24 mouse cellular contexts compared by ENCODE assay signal in genomic region chr7:116485062-116485601, GRCm38 (mm10). TPM values are rescaled to one million over a fixed set of nuclear protein-coding genes. Genes with fewer than 3 reads are reported as not detected.
DNase-seq lines count a peak whose midpoint lies in the region; ATAC-seq and TF ChIP-seq lines count a peak whose summit lies in the region.
"Had no signal": no experiment of that assay in that cellular context is flagged by ENCODE, and none has a peak within 500 bp of the region (broad histone marks: within the 10 kb centered on the region; RNA-seq: fewer than 3 reads in every experiment).

No protein-coding gene starts in this region.

- no peak overlapping the region for H3K4me2 ChIP-seq in lung, embryonic 15.5 days
- H3K4me2 ChIP-seq in forebrain, embryonic 15.5 days (replicated peaks): no peak overlapping the region
- H3K4me2 ChIP-seq: embryonic facial prominence, embryonic 13.5 days; embryonic facial prominence, embryonic 15.5 days; forebrain, embryonic 12.5 days had no signal

- H3K27me3 ChIP-seq in lung, embryonic 15.5 days: no peaks in the 10 kb centered on the region
- H3K27me3 ChIP-seq in G1E (ENCODE audit: insufficient read depth, low read length) (no peaks in the 10 kb centered on the region), MEL (ENCODE audit: control insufficient read depth in 1 of 2, insufficient read depth in 2 of 2, low read length in 2 of 2) (no peaks in the 10 kb centered on the region)
- no peaks in the 10 kb centered on the region for H3K27me3 ChIP-seq in forebrain, embryonic 15.5 days
- H3K27me3 ChIP-seq: embryonic facial prominence, embryonic 13.5 days; embryonic facial prominence, embryonic 15.5 days; forebrain, embryonic 12.5 days; Patski had no signal

- no peak for TF ChIP-seq RAD21 in MEL (IDR thresholded peaks at IDR 0.05; ENCODE audit: low read depth, low read length)

- 84% methylated on average over 1 of the region's 1 CpGs for WGBS in lung, embryonic 15.5 days
- WGBS in forebrain, embryonic 15.5 days: 58% methylated on average over 1 of the region's 1 CpGs

- no peak for TF ChIP-seq POLR2A in MEL (IDR thresholded peaks at IDR 0.05; ENCODE audit: control insufficient read depth in 1 of 2, insufficient read depth in 1 of 2, low read depth in 1 of 2, low read length in 2 of 2, poor library complexity in 1 of 2)

- TF ChIP-seq EP300 in MEL (IDR thresholded peaks at IDR 0.05; ENCODE audit: low read depth in 1 of 2, low read length in 2 of 2): peak; percentile 61 to 62

- H3K27ac ChIP-seq in lung, embryonic 15.5 days: peak overlapping the region; percentile 47; the same call in 1 of the 2 replicates
- H3K27ac ChIP-seq in MEL (ENCODE audit: control insufficient read depth, low read depth, low read length): no peak overlapping the region
- no peak overlapping the region for H3K27ac ChIP-seq in forebrain, embryonic 15.5 days (replicated peaks)
- H3K27ac ChIP-seq: embryonic facial prominence, embryonic 13.5 days; embryonic facial prominence, embryonic 15.5 days; forebrain, embryonic 10.5 days; forebrain, embryonic 12.5 days had no signal

- no peak for DNase-seq in lung, postnatal 4 days
- no peak for DNase-seq in G1E (ENCODE audit: low spot score)
- peak; percentile 50 for DNase-seq in MEL (ENCODE audit: low read depth, low spot score)
- DNase-seq in T-cell, adult 2 months (ENCODE audit: low spot score): no peak
- DNase-seq: adrenal gland, adult 2 months; adrenal gland, postnatal 10 days; adrenal gland, postnatal 25 days; cerebellum, adult 11 months; cerebellum, adult 18-20 months; cerebellum, adult 8-10 months; cerebellum, adult 9-11 months; cerebellum, postnatal 14 days; cerebellum, postnatal 36 days; embryo, embryonic 11 days; forebrain, postnatal 0 days had no signal

- H3K9me3 ChIP-seq in lung, embryonic 15.5 days: no peaks in the 10 kb centered on the region
- H3K9me3 ChIP-seq in G1E (replicated peaks) (no peaks in the 10 kb centered on the region), MEL (replicated peaks; ENCODE audit: insufficient read depth, low read length) (no peaks in the 10 kb centered on the region)
- no peaks in the 10 kb centered on the region for H3K9me3 ChIP-seq in forebrain, embryonic 15.5 days
- H3K9me3 ChIP-seq: embryonic facial prominence, embryonic 13.5 days; embryonic facial prominence, embryonic 15.5 days; forebrain, embryonic 10.5 days; forebrain, embryonic 12.5 days had no signal

- no peaks in the 10 kb centered on the region for H3K36me3 ChIP-seq in lung, embryonic 15.5 days
- H3K36me3 ChIP-seq in G1E (replicated peaks) (no peaks in the 10 kb centered on the region), MEL (ENCODE audit: control insufficient read depth in 1 of 2, insufficient read depth in 2 of 2, low read length in 2 of 2) (peaks cover 0 to 7% of the 10 kb centered on the region in 2 experiments; a peak in 2 of 4 replicates)
- no peaks in the 10 kb centered on the region for H3K36me3 ChIP-seq in forebrain, embryonic 15.5 days
- H3K36me3 ChIP-seq: embryonic facial prominence, embryonic 13.5 days; embryonic facial prominence, embryonic 15.5 days; forebrain, embryonic 10.5 days; forebrain, embryonic 12.5 days had no signal

- no peak for ATAC-seq in lung, embryonic 15.5 days (ENCODE audit: borderline replicate concordance, extremely low read depth, low FRiP score, low TSS enrichment)
- ATAC-seq in G1E (ENCODE audit: extremely low read depth, insufficient number of reproducible peaks, low FRiP score, poor library complexity, severe bottlenecking): peak; percentile 55; the same call in 1 of the 2 replicates
- ATAC-seq in forebrain, embryonic 15.5 days (replicated peaks): no peak
- ATAC-seq: forebrain, embryonic 14.5 days; forebrain, postnatal 0 days had no signal

- H3K79me2 ChIP-seq in MEL (ENCODE audit: control insufficient read depth, insufficient read depth, low read length, poor library complexity): no peaks in the 10 kb centered on the region

- H3K4me3 ChIP-seq in lung, embryonic 15.5 days: no peak overlapping the region
- no peak overlapping the region for H3K4me3 ChIP-seq in G1E (ENCODE audit: low read depth, low read length)
- no peak overlapping the region for H3K4me3 ChIP-seq in MEL (ENCODE audit: control insufficient read depth in 1 of 2, insufficient read depth in 1 of 2, low read depth in 2 of 2, low read length in 2 of 2)
- H3K4me3 ChIP-seq in forebrain, embryonic 15.5 days: no peak overlapping the region
- H3K4me3 ChIP-seq: embryonic facial prominence, embryonic 13.5 days; embryonic facial prominence, embryonic 15.5 days; erythroblast, embryonic 14.5 days; forebrain, embryonic 10.5 days; forebrain, embryonic 12.5 days had no signal

- H3K4me1 ChIP-seq in lung, embryonic 15.5 days: 0 out of 2 replicates have a peak, but pooled peaks cover 5% of the 10 kb centered on the region
- peaks cover 11% of the 10 kb centered on the region for H3K4me1 ChIP-seq in G1E (ENCODE audit: insufficient read depth, low read depth, low read length)
- H3K4me1 ChIP-seq in MEL (ENCODE audit: control insufficient read depth in 1 of 2, insufficient read depth in 2 of 2, low read length in 2 of 2): peaks cover 6 to 19% of the 10 kb centered on the region in 2 experiments
- no peaks in the 10 kb centered on the region for H3K4me1 ChIP-seq in forebrain, embryonic 15.5 days
- H3K4me1 ChIP-seq: embryonic facial prominence, embryonic 13.5 days; embryonic facial prominence, embryonic 15.5 days; forebrain, embryonic 10.5 days; forebrain, embryonic 12.5 days had no signal

- TF ChIP-seq CTCF in G1E (IDR thresholded peaks at IDR 0.05; ENCODE audit: low read depth, low read length): no peak
- TF ChIP-seq CTCF in MEL (IDR thresholded peaks at IDR 0.05 in 2 of 3, conservative IDR thresholded peaks at IDR 0.05 in 1 of 3; ENCODE audit: control insufficient read depth in 1 of 3, insufficient read depth in 1 of 3, low read depth in 2 of 3, low read length in 3 of 3, poor library complexity in 1 of 3, severe bottlenecking in 1 of 3): no peak

- H3K9ac ChIP-seq in lung, embryonic 15.5 days: no peak overlapping the region
- no peak overlapping the region for H3K9ac ChIP-seq in MEL (ENCODE audit: control insufficient read depth, low read depth, low read length, poor library complexity, severe bottlenecking)
- no peak overlapping the region for H3K9ac ChIP-seq in forebrain, embryonic 15.5 days (replicated peaks)
- H3K9ac ChIP-seq: embryonic facial prominence, embryonic 13.5 days; embryonic facial prominence, embryonic 15.5 days; forebrain, embryonic 12.5 days; forebrain, postnatal 0 days had no signal

TF ChIP-seq in MEL, 35 proteins besides CTCF, POLR2A, EP300 and RAD21 (continues in another document):
- TF ChIP-seq TCF12 (IDR thresholded peaks at IDR 0.05; ENCODE audit: low read depth, low read length): peak; percentile 62
- no peak for TF ChIP-seq UBTF (IDR thresholded peaks at IDR 0.05; ENCODE audit: borderline replicate concordance, insufficient read depth, low read depth, low read length)
- no peak for TF ChIP-seq MEF2A (IDR thresholded peaks at IDR 0.05; ENCODE audit: extremely low read depth, insufficient replicate concordance, low read depth, low read length, poor library complexity, severe bottlenecking)
- TF ChIP-seq MYB (IDR thresholded peaks at IDR 0.05; ENCODE audit: low read depth, low read length): no peak
- no peak for TF ChIP-seq NRF1 (IDR thresholded peaks at IDR 0.05; ENCODE audit: insufficient read depth, low read depth, low read length, poor library complexity, severe bottlenecking)
- no peak for TF ChIP-seq ZC3H11A (IDR thresholded peaks at IDR 0.05; ENCODE audit: low read depth, low read length)
- TF ChIP-seq SMC3 (IDR thresholded peaks at IDR 0.05; ENCODE audit: low read depth, low read length): no peak
- no peak for TF ChIP-seq E2F4 (IDR thresholded peaks at IDR 0.05; ENCODE audit: borderline replicate concordance, low read depth, low read length)
- TF ChIP-seq KAT2A (conservative IDR thresholded peaks at IDR 0.05; ENCODE audit: low read depth, low read length): no peak
- TF ChIP-seq CHD2 (IDR thresholded peaks at IDR 0.05; ENCODE audit: low read length): no peak
- TF ChIP-seq USF2 (IDR thresholded peaks at IDR 0.05; ENCODE audit: borderline replicate concordance in 1 of 2, insufficient read depth in 1 of 2, low read depth in 1 of 2, low read length in 2 of 2): no peak
- no peak for TF ChIP-seq MAZ (IDR thresholded peaks at IDR 0.05; ENCODE audit: low read depth, low read length)
- 0 out of 2 replicates have a peak, but pooled peaks have one; percentile 16 for TF ChIP-seq RCOR1 (IDR thresholded peaks at IDR 0.05; ENCODE audit: low read depth, low read length)
- no peak for TF ChIP-seq GABPA (IDR thresholded peaks at IDR 0.05; ENCODE audit: low read depth, low read length)
- TF ChIP-seq MXI1 (IDR thresholded peaks at IDR 0.05; ENCODE audit: low read depth, low read length): no peak
- no peak for TF ChIP-seq MAFK (IDR thresholded peaks at IDR 0.05; ENCODE audit: borderline replicate concordance, low read depth, low read length)
- no peak for TF ChIP-seq MYC (IDR thresholded peaks at IDR 0.05; ENCODE audit: low read depth, low read length)
- no peak for TF ChIP-seq ZMIZ1 (IDR thresholded peaks at IDR 0.05; ENCODE audit: low read depth, low read length)
- no peak for TF ChIP-seq ELF1 (IDR thresholded peaks at IDR 0.05; ENCODE audit: low read depth, low read length)
- TF ChIP-seq POLR2AphosphoS5 (IDR thresholded peaks at IDR 0.05; ENCODE audit: borderline replicate concordance, low read depth, low read length): no peak
- no peak for TF ChIP-seq NELFE (IDR thresholded peaks at IDR 0.05; ENCODE audit: low read depth, low read length)

RNA-seq across cellular contexts. Expression of gene Nucb2, which starts 19.0 kb away (rescaled TPM):
- polyA plus RNA-seq in lung, embryonic 15.5 days (2015; fragmentation: Nextera tagmentation; extraction: Ambion mirVana): 18.2 and 19.0 TPM in 2 replicates
- total RNA-seq in G1E (2014; fragmentation: Nextera tagmentation): 6.0 and 6.3 TPM in 2 replicates
- 3.4 and 5.3 TPM in 2 replicates for total RNA-seq in G1E (2017)
- 0.20 and 0.64 TPM in 2 replicates for polyA plus RNA-seq in G1E (2012)
- total RNA-seq in MEL (2012; rRNA removed): 5.5 and 5.8 TPM in 2 replicates
- polyA plus RNA-seq in MEL (2012; ENCODE audit: insufficient read depth in 1 of 2, insufficient read length in 2 of 2, low read depth in 1 of 2, low replicate concordance in 2 of 2, missing spikeins in 1 of 2): 1 to 10 TPM in 1 of 2 experiments, not detected in 1; 6.4 TPM
- 17.5 and 17.7 TPM in 2 replicates for polyA plus RNA-seq in forebrain, embryonic 15.5 days (2015; fragmentation: Nextera tagmentation; extraction: Ambion mirVana)
- polyA plus RNA-seq: erythroblast, embryonic 14.5 days had no signal

RNA-seq across cellular contexts. Expression of gene Pik3c2a, which starts 41.9 kb away (rescaled TPM):
- polyA plus RNA-seq in lung, embryonic 15.5 days (2015; fragmentation: Nextera tagmentation; extraction: Ambion mirVana): 21.9 and 27.8 TPM in 2 replicates
- total RNA-seq in G1E (2014; fragmentation: Nextera tagmentation) (43.5 and 45.9 TPM in 2 replicates), G1E (2017) (16.3 and 19.6 TPM in 2 replicates), MEL (2012; rRNA removed) (3.6 and 3.9 TPM in 2 replicates)
- polyA plus RNA-seq in G1E (2012) (0.51 and 0.69 TPM in 2 replicates), MEL (2012; ENCODE audit: insufficient read depth in 1 of 2, insufficient read length in 2 of 2, low read depth in 1 of 2, low replicate concordance in 2 of 2, missing spikeins in 1 of 2) (1 to 10 TPM in 1 of 2 experiments, not detected in 1; 2.6 TPM)
- polyA plus RNA-seq in forebrain, embryonic 15.5 days (2015; fragmentation: Nextera tagmentation; extraction: Ambion mirVana): 17.2 and 18.2 TPM in 2 replicates
- polyA plus RNA-seq: erythroblast, embryonic 14.5 days had no signal
